Mouse (Mus musculus) heart, adult 2 months (tissue): ENCODE results near the gene Phlpp1.

Experiments
- CTCF ChIP-seq: fragments of 200-600 bp; IDR thresholded peaks from 2 replicates; pipeline ENCODE4 v1.8.1; 2022; ENCODE audit warnings: antibody characterized with exemption, mild to moderate bottlenecking, moderate library complexity
- EP300 ChIP-seq: fragments of 200-500 bp; IDR thresholded peaks from 2 replicates; pipeline ENCODE4 v1.6.1; 2011; ENCODE audit warnings: low read depth, low read length, control low read depth; ENCODE audit not compliant: insufficient read depth
- POLR2A ChIP-seq: fragments of 200-500 bp; IDR thresholded peaks from 2 replicates; pipeline ENCODE4 v1.6.1; 2011; ENCODE audit warnings: mild to moderate bottlenecking, low read depth, low read length, control low read depth; ENCODE audit not compliant: insufficient read depth

DNA sequence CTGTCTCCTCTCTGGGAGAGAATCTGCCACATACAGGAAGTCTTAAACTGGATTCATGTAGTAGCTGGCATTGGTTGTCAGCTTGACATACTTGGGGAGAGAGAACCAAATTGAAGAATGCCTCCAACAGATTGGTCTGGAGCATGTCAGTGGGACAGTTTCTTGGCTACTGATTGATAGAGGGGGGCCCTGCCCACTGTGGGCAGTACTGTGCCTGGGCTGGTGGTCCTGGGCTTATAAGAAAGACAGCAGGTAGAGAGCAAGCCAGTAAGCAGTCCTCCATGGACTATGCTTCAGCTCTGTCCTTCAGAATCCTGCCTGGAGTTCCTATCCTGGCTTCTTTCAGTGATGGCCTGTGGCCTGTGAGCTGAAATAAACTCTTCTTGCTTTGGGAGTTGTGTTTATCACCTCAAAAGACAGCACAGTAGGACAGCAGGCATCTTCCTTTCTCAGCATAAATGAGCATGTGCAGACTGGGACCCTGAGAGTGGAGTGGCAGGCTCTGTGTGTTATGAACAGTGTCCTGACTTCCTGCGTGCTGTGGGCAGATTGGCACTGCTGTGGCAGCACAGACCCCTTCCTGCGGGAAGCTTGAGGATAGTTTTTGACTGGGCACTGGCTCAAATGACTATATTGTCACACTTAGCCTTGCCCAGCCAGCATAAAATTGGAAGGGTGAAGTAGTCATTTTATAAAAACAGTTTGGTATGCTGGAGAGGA lies 108.0 kb downstream of the Phlpp1 start:
- TF ChIP-seq CTCF (no peak), POLR2A (no peak), EP300 (no peak)
